Mouse (Mus musculus) kidney, postnatal 36 days (tissue): ENCODE measurements around the gene Ripor2.
A peak's percentile ranks its signal among the peaks of the same experiment; 100 is the strongest.

Experiments used
- DNase-seq, 2 experiments: peaks; one replicate each; pipeline ENCODE4 v3.0.0; 2021 to 2022; ENCODE audit warnings: mixed read lengths in 2 of 2

Ripor2 gene

DNA sequence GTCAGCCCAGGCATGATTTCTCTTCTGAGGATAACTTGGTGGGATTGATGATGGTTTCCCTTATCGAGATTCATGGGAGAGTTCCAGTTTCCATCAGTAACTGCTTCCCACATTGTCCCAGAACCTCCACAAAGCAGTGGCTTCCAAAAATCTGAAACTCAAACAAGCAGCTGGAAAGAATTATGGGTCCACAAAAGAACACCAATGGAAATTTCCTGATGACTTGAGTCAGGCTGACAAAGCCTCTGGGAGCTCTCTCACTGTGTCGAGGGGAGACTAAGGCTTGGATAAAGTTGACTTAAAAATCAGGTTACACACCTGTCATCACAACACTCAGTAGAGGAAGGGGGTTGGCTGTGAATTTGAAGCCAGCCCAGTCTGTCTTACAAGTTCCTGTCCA is 67.1 kb downstream of the Ripor2 start:
- DNase-seq: no peak

- no peak for DNase-seq
Measured at GRCm38 (mm10) chr13:24651018-24651417, 69.0 kb downstream of the Ripor2 start.

GRCm38 (mm10) chr13:24654919-24655635 is 73.1 kb downstream of the Ripor2 start:
- DNase-seq: no peak

GRCm38 (mm10) chr13:24656719-24657497 is 74.9 kb downstream of the Ripor2 start:
- no peak for DNase-seq

DNA sequence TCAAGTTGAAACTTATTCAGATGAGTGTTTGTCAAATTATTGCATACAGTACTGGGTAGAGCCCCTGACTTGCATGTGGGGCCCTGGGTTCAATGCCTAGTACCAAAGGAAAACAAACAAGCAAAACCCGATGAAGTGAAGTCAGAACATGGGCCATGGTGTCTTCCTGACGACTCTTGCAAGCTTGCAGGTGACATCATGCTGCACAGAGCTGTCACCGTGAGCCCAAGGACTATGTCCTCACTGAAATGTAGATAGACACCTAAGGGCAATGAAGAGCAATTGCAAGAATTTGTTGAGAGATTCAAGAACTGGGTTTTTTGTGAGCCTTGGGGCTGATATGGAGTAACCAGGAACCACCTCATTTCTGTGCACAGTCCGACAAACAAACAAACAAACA is 84.8 kb downstream of the Ripor2 start:
- no peak for DNase-seq

DNA sequence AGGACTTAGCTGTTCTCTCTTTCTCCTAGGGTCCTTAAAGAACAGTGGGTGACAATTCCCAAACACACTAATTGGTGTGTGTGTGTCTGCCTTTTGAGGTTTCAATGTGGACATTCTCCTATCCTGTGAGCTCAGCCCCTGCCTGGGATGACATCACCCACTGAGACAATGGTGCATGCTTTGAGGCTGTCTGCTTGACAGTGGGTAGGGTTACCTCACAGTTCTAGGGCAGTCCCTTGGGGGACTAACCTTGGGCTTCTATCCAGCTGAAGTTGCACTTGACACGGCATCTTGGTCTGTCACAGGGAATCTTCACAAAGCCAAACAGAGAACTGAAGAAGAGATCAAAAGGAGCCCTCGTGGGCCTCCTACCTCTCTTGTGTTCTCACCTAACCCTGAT is 86.6 kb downstream of the Ripor2 start:
- DNase-seq: no peak

- DNase-seq: no peak
Measured at GRCm38 (mm10) chr13:24670676-24671075, 88.7 kb downstream of the Ripor2 start.

DNA sequence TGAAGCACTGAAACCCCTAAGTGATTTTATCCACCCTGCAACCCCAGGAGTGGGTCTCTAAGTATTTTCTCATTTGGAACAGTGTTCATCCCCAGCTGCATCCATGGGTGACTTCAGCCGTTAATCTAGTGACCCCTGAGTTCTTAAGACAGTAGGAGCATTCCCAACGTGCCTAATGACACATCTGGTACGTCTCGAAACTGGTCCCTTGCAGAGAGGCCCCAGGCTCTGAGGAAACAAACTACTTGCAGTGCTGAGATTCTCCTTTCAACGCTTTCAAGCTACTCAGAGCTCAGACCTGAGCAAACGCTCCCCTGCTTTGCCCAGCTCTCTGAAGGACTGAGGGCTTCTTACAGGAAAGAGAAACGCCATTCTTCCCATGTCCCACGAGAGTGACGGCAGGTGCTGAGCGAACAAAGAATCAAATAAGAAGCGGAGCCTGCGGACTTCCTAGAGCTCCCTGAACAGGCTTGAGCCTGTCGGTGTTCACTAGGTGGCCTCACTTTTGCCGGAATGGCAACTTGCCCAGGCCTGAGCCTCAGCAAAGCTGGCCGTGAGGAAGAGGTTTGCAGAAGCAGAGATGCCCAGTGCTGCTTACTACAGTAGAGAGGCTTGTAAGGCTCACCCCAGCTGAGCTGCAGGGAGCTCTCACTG is 97.2 kb downstream of the Ripor2 start:
- DNase-seq: peak in 1 of 2 experiments; percentile 30

- no peak for DNase-seq
Measured at GRCm38 (mm10) chr13:24680951-24681350, 99.0 kb downstream of the Ripor2 start.

- DNase-seq: no peak
Measured at GRCm38 (mm10) chr13:24682346-24682745, 100.4 kb downstream of the Ripor2 start.

DNA sequence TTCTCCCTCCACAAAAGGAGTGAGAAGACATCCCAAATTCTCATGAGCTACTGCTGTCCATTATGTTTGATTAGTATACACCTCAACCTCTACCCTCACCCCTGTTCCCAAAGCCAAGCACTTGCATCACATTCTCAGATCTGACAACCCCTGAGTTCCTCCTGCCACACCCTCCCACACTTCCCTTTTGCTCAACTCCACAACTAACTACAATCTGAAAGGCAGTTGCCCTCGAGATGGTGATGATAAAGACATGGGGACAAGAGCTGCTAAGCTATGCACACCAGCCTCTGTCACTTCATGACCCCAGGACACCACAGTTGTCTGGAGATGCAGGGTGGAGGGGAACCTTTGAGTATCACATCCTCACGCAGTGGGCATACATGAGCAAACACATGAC is 102.5 kb downstream of the Ripor2 start:
- DNase-seq: no peak

- peak; percentile 46 to 57 for DNase-seq
Measured at GRCm38 (mm10) chr13:24685846-24686245, 103.9 kb downstream of the Ripor2 start.

DNA sequence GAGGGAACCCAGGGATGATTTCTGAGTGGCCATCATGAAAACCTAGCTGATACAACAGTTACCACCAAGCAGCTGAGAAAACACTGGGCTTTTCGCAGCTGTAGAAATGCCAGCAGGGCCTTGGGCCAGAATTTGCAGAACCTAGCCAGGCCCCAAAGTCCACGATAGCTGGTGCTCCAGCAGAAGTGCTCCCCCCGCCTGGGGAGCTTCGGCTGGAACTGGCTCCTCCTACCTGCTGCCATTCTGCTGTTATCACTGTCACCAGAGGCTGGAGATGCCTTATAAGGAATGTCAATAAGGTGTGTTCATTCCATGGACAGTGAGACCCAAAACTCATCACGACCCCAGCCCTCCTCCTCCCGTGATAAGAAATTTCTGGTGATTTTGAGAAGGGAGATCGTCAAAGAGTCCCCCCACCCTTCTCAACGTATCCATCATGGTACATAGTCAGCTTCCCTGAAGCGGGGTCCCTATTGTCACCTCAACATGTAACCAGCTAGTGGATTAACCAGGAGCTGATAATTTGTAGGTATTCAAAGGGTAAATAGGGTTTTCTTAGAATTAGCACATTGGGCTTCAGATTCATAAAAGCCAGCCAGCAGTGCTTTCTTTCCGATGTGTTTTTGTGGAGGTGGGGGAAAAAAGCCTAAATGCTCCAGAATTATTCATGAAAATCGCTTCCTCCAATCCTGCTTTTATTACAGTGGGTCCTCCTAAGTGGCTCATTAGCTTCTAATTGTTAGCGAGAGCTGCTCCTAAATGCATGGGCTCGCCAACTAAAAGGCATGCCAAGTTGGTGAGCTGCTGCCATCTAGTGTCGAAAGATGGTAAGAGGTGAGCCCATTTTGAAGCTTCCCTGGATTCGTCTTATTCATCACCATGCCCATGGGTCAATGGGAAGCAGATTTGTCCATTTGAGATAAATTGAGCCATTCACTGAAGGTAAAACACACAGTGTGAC is 105.0 kb downstream of the Ripor2 start:
- DNase-seq: peak; percentile 76 to 86

DNA sequence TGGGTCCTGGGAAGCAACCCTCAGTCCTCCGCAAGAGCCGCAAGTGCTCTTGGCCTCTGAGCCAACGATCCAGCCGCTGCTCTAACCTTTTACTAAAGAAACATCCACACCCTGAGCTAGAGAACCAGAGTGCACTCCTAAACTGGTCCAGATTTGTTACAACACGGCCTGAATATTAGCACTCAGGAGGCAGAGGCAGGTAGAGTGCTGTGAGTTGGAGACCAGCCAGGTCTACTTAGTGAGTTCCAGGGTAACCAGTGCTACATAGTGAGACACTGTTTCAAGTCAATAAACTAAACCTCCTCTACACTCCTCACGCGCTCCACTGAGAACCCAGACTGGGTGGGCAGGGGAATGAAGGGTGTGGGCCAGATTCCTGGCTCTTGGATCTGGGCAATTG is 111.3 kb downstream of the Ripor2 start:
- no peak for DNase-seq

- no peak for DNase-seq
Measured at GRCm38 (mm10) chr13:24698746-24699145, 116.8 kb downstream of the Ripor2 start.

DNA sequence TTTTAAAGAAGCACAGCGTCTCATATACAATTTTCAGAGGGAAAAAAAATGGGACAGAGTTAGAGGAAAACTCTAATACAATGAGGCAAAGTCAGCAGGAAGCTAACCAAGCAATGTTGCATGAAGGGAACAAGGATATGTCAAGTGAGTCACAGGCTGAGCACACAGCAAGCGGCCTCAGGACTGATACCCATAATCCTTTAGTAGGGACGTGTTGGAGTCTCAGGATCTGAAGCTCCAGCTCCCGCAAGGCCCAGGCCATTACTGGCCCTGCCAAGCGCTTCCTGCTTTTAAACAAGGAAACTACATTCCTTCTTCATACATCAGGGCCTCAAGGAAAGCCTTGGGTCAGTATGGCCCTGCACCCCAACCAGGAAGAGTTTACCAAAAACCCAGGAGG is 120.1 kb downstream of the Ripor2 start:
- DNase-seq: no peak

DNA sequence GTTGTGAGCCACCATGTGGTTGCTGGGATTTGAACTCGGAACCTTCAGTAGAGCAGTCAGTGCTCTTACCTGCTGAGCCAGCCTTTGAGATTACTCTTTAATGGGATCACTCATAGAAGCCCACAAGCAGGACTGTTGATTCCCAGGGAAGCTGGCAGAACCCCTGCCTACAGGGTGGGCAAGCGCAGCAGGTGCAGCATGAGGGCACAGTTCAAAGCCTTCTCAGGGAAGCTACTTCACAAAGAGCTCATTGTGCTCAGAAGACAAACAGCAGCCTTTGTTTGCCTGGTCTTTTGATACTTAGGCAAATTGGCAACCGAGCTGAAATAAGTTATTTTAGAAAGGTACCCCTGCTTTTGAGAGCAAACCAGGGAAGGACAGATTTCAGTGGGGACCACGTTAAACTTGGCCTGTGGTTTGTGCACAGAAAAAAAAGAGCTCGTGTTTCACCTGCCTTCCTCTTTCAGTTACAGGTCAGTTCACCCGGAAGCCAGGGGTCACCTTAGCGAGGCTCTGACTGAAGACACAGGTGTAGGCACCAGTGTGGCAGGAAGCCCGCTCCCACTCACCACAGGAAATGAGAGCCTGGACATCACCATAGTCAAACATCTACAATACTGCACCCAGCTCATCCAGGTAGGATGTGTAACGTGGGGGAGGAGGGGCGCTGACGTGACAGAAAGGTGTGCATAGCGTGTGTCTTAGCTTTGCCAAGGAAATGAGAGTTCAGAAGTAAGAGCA is 127.8 kb downstream of the Ripor2 start:
- no peak for DNase-seq

GRCm38 (mm10) chr13:24710968-24711367 is 129.0 kb downstream of the Ripor2 start:
- DNase-seq: no peak

DNA sequence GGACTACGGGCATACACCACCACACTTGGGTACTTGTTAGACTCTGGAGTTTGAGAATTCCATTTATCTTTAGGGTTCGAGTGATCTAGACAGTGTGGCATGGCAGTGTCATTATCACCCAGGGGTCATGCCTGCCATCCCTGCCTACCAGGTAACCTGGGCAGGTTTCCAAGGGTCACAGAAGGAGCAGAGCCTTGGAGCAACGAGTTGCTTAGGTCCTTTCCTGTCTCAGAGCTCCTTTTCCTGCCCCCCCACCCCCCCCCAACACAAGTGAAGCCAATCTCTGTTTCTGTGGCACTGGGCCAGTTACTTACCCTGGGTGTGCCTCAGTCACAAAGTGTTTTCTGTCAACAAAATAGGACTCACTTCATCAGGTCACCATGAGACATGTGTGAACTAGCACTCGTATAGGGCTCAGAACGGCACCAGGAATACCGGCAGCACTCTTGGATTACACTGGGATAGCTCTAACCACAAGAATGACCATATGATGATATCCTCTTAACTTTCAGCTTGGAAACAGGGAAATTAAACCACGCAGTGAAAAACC is 130.7 kb downstream of the Ripor2 start:
- DNase-seq: peak; percentile 43 to 46

DNA sequence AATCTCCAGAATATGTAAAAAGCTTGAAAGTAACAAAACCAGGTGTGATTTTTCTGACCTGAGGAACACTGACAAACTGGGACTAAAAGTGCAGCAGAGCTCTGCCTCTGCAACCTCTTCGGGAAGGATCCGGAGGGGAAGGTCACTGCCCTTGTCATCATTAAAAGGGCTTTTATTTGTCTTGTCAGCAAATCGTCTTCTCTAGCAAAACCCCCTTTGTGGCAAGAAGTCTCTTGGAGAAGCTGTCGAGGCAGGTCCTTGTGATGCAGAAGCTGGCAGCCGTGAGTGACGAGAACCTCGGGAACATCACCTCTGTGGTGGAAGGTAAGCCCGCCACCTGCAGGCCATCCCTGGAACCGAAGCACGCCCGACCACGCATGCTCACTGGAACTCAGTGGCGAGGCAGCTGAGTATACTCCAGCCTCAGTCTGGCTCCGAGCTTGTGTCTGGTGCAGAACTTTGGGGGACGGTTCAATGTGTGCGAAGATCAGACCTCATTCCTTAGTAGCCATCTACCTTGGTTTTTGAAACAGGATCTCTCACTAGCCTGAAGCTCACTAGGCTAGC is 131.5 kb downstream of the Ripor2 start:
- DNase-seq: peak; percentile 89 to 95

GRCm38 (mm10) chr13:24714360-24714885 is 132.4 kb downstream of the Ripor2 start:
- DNase-seq: no peak
